Mouse (Mus musculus): ENCODE results near the gene Kcnq4. TPM values are rescaled to one million over a fixed set of nuclear protein-coding genes. Genes with fewer than 3 reads are reported as not detected.

Kcnq4 gene
- total RNA-seq, 2 experiments from 2014 or later = 19.6 to 21.1 TPM

DNA sequence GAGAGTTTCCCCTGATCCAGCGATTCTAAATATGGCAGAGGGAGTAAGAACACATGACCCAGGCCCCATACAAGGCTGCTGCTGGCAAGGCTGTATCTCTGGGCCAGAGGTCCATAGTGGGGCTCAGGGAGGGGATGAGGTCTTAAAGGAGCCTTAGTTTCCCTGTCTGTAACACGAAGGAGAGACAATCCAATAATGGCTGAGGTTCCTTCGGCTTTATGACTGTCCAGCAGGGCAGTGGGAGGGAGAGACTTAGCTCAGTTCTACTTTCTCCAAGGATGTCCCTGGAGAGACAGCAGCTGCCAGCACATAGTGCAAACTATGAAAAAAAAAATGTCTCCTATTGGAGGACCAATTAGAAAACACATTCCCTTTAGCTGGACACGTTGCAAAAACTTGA is 22.2 kb downstream of the Kcnq4 start:
- intact Hi-C loops (cut with DNase I) = no loop called here
- DNase-seq = no peak

DNA sequence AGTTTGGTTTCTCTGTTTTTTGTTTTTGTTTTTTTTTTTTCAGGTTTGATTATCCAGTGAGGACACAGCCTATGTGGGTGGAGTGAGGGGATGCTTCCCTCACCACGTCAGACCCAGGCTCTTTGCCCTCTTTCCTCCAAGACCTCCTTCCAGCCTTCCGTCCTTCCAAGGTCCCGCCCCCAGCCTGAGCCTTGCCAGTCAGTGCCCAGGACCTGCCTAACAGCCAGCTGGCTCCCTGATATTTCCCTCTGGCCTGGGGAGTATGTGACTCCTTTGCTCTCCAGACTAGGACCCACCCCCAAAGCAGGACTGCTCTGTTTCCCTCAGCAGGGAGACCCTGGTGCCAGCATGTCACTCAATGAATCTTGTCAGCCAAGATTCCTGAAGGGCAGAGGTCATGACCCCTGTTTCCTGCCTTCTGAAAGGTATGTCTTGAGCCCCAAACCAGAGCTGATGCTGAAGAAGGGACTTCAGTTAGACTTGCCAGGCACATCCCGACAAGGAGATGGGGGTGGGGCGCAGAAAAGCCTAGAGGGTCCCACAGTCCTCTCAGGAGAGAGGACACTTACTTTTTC is 22.8 kb downstream of the Kcnq4 start:
- intact Hi-C loops (cut with DNase I) = no loop called here
- peak; percentile 33 for DNase-seq

GRCm38 (mm10) chr4:120721574-120721973 is 26.8 kb downstream of the Kcnq4 start:
- intact Hi-C loops (cut with DNase I) = no loop called here
- no peak for DNase-seq

- no peak for DNase-seq
- intact Hi-C loops (cut with DNase I) = no loop called here
These were observed 29.3 kb downstream of the Kcnq4 start for GRCm38 (mm10) chr4:120719152-120719551.

DNA sequence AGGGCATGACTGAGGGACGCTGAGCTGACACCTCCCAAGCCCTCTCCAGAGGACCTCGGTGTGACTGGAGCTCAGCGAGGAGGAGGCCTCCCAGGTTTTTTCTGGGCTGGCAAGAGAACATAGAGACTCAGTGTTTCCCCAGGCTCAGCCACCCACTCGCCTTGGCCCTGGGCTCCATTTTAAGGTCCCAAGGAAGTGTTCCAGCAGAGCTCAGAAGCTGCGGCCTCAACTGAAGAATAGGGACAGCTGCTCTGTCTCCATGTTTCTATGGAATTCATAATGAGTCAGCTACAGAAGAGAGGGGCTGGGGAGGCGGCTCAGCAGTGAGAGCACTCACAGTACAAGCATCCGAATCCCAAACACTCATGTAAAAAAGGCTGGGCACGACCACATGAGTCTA is 30.8 kb downstream of the Kcnq4 start:
- no peak for DNase-seq
- intact Hi-C loops (cut with DNase I) = no loop called here

DNA sequence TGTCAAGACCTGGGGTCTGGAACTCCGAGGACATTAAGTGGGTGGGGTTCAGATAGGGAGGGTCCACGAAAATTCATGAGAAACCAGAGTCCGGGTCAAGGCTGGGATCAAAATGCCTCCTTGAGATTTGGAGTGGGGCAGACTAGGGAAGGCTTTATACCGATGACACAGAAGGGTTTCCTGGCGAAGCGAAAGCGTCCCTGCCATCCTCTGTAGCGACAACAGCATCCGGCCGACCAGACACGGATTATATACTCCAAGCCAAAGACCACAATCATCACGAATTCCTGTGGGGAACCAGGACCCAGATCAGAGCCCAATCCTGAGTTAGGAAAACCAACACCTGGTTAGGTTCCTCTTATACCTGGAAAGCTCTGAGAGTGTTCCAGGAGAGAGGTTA is 31.6 kb downstream of the Kcnq4 start:
- intact Hi-C loops (cut with DNase I) = no loop called here
- DNase-seq = no peak

DNA sequence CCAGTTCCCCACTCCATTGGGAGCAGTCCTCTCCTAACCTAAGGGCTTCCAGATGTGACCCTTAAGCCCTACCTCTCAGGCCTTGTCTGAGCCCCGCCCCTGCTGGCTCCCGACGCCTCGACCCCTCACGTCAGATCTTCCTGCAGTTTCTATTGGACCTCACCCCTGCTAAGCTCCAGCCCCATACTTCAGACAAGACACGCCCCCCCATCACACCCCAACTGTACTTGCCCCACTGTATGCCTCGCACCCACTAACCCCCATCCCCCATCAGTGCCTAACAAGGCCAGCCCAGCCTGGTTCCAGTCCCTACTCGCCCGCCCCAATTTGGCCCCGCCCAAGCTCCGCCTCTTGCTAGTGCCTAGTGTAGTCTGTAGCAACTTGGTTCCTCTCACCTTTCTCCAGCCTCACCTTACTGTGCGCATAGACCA is 32.3 kb downstream of the Kcnq4 start:
- peak; percentile 37 for DNase-seq
- intact Hi-C loops (cut with DNase I) = no loop called here

GRCm38 (mm10) chr4:120713856-120714497 is 34.4 kb downstream of the Kcnq4 start:
- DNase-seq = peak; percentile 74
- intact Hi-C loops (cut with DNase I) = no loop called here

DNA sequence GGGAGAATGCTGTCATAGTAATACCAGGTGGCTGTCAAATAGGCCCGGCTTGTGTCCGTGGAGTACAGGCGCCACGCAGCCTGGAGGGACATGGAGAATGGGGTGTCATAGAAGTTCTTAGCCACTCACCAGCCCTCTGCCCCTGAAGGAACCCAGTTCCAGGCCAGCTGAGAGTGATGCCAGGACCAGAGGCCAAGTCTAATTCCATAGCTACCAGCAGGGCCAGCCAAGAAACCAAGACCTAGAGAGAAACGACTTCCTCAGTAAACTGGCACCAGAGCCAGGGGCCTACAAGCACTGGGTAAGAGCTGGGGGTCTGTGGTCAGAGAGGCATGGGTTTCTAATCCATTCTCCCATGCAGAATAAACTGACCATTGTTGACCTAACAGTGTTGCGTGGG is 35.4 kb downstream of the Kcnq4 start:
- intact Hi-C loops (cut with DNase I) = no loop called here
- peak; percentile 41 for DNase-seq

DNA sequence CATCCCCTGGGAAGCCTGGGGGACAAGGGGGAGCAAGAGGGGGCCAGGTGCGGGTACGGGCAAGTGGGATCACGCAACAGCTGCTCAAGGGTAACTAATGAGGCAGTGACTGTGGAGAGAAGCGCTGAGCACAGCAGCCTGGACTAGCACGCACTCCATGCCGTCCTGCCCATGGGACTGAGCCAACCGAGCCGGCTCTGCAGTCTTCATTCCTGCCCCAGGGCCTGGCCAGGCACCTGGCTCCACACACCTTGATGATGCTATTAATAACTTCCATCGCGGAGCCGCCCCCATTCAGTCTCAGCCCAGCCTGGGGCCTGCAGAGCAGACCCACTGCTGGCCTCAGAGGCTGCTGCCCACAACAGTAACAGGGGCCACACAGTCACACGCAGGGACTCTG is 36.2 kb downstream of the Kcnq4 start:
- no peak for DNase-seq
- intact Hi-C loops (cut with DNase I) = no loop called here

GRCm38 (mm10) chr4:120702511-120702910 is 45.9 kb downstream of the Kcnq4 start:
- intact Hi-C loops (cut with DNase I) = no loop called here

GRCm38 (mm10) chr4:120702056-120702455 is 46.4 kb downstream of the Kcnq4 start:
- peak; percentile 84 for DNase-seq
- intact Hi-C loops (cut with DNase I) = no loop called here

More at GRCm38 (mm10) chr4:120702511-120702910, 45.9 kb downstream of the Kcnq4 start:
- DNase-seq = no peak

DNA sequence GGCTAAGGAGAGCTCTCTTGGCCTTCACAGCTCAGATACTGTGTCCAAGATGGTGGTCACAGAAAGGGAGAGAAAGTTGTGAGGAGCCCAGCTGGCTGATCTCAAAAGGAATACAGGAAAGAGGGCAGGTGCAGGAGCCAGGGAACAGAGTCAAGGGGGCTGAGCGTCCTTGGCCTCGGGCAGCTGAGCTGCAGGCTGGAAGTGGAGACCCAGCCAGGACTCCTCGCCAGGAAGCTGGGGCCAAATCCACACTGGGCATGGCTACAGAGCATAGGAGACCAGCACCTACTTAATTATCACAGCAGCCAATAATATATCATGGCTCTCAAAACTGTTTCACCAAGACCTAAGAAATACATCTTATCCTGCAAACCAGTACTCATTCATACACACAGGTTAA is 47.2 kb downstream of the Kcnq4 start:
- intact Hi-C loops (cut with DNase I) = no loop called here
- peak; percentile 66 for DNase-seq

- DNase-seq = no peak
- intact Hi-C loops (cut with DNase I) = no loop called here
These were observed 50.5 kb downstream of the Kcnq4 start for GRCm38 (mm10) chr4:120697799-120698484.

- intact Hi-C loops (cut with DNase I) = no loop called here
These were observed 51.1 kb downstream of the Kcnq4 start for GRCm38 (mm10) chr4:120697353-120697752.

GRCm38 (mm10) chr4:120692717-120693116 is 55.7 kb downstream of the Kcnq4 start:
- peak; percentile 77 for DNase-seq
- intact Hi-C loops (cut with DNase I) = no loop called here

More at GRCm38 (mm10) chr4:120697353-120697752, 51.1 kb downstream of the Kcnq4 start:
- no peak for DNase-seq

DNA sequence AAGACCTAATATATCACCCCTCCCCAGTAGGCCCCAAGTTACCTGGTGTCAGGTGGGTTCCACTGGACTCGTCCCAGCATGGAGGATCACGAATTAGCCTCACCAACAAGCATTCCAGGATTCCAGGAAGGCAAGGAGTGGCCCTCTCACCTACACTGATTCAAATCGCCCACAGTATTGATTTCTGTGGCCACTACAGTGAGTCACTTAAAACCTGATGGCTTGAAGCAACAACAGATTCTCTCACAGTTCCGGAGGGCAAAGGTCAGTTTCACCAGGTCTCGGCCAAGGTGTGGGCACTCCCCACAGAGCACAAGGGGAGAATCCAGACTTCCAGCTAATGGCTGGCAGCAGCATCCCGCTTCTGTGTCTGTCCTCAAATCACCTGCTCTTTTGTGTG is 59.1 kb downstream of the Kcnq4 start:
- intact Hi-C loops (cut with DNase I) = no loop called here
- DNase-seq = no peak

GRCm38 (mm10) chr4:120687282-120687681 is 61.1 kb downstream of the Kcnq4 start:
- DNase-seq = no peak
- intact Hi-C loops (cut with DNase I) = no loop called here

DNA sequence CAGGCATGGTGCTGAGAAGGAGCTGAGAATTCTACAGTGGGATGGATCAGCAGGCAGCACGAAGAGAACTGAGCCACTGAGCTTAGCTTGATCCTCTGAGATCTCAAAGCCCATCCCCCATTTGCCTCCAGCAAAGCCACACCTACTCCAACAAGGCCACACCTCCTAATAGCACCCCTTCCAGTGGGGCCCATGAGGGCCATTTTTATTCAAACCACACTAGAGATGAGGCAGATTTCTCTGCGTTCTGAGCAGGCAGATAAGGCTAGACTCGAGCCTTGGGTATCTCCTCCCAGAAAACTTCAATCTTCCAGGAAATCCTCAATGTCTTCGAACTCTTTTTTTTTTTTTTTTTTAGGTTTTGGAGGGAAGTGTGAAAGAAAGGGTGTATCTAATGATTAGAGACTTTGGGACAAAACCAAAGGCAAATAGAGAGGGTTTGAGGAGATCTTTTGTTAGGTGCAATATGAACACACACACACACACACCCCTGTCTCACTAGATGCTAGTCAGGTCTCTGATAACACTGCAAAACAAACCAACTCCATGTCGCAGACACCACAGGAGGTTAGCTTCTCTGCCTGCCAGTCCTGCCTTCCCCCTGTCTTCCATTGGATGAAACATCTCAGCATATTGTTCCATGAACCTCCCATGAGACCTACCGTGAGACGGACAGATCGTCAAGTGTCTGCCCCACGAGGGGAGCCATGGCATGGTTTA is 65.0 kb downstream of the Kcnq4 start:
- intact Hi-C loops (cut with DNase I) = loop anchor here (5.0 kb wide), 1 partner anchor 96 kb away; the partner anchor contains the start of gene Gm8439
- no peak for DNase-seq

DNA sequence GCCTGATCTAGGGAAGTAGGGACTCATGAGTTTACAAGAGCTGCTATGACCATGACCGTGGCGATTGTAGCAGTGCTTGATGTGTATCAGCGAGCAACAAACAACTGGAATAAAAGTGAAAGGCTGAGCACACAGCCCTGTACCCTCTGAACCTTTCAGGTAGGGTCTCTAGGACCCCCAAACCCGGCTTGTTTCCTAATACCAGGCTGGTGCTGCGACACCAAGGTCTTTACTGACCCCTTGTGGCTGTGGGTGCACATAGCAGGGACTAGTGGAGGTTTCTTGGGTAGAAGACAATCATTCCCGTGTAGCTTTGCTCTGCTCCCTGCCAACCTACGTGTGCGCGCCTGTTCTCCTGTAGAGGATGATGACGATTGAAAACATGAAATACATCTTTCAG is 66.2 kb downstream of the Kcnq4 start:
- peak; percentile 50 for DNase-seq
- intact Hi-C loops (cut with DNase I) = loop anchor here (5.0 kb wide), 1 partner anchor 95 kb away; the partner anchor contains the start of gene Gm8439

- intact Hi-C loops (cut with DNase I) = loop anchor here (5.0 kb wide), 1 partner anchor 94 kb away; the partner anchor contains the start of gene Gm8439
- DNase-seq = peak; percentile 48
These were observed 67.5 kb downstream of the Kcnq4 start for GRCm38 (mm10) chr4:120680953-120681352.
